Mouse (Mus musculus): ENCODE results near the gene Psme3.

The Psme3 gene

DNA sequence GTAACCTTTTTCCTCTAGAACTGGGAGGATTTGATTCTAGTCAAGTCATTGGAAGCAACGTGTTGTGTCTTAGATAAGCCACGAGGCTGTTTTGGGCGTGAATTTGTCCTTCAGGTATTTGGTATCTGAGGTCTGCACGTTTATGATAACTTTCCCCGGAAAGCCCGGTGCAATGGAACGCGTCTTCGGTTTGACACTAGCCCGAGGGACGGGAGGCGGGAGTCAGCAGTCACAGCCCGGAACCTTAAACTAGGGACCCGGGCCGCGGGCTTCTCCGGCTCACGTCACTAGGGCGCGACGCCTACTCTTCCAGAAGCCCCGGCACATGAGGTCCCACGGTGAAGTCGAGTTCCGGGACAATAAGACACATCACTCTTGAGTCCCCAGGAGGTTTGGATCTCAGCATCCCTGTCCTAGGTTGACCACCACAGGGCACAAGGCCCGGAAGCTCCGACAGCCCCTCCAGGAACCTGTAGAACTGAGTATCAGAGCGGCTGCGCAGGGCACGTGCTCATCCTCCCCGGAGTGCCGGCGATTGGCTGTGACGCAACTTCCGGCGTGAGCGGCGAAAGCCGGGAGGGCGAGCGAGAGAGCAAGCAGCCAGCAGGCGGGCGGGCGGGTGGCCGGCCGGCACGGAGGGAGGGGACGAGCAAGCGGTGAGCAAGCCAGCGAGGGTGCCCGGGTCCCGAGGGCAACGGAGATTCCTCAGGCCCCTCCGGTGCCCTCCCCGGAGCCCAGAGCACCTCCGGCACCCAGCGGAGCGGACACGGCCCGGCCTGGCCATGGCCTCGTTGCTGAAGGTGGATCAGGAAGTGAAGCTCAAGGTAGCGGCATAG is at the start of gene Psme3:
Gene Psme3, plus strand, starts transcription at position 549 of the 836 bp plus-strand sequence.
- DNase-seq (ENCODE audit: low spot score) = peak; percentile 85

- DNase-seq (ENCODE audit: low spot score) = no peak
Measured at GRCm38 (mm10) chr11:101269577-101270116, 46.4 kb upstream of the Psme3 start.

- no peak for DNase-seq (ENCODE audit: low spot score)
Measured at GRCm38 (mm10) chr11:101272446-101272845, 43.6 kb upstream of the Psme3 start.

GRCm38 (mm10) chr11:101275309-101275708 is 40.7 kb upstream of the Psme3 start:
- DNase-seq (ENCODE audit: low spot score) = no peak

DNA sequence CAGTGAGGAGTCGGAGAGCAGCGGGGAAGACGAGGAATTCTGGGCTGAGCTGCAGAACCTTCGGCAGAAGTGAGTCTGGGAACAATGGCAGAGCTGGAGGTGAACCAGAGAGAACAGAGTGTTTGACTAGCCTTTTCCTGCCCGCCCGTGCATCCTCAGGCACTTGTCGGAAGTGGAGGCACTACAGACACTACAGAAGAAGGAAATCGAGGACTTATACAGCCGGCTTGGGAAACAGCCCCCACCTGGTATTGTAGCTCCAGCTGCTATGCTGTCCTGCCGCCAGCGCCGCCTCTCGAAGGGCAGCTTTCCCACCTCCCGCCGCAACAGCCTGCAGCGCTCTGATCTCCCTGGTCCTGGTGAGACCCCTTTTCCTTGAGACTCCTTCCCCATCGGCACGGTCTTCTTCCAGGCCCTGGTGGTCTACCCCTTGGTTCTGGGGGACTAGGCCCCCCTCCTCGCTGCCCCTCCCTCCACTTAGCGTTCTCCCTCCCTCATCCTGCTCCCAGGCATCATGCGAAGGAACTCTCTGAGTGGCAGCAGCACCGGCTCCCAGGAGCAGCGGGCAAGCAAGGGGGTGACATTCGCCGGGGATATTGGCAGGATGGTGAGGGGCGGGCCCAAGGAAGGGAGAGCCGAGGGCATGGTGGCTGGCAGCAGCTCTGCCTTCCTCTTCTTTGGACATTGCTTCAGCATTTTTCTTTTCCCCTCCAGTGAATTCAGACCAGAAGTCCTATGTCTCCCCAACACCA is 39.5 kb upstream of the Psme3 start:
- DNase-seq (ENCODE audit: low spot score) = no peak

DNA sequence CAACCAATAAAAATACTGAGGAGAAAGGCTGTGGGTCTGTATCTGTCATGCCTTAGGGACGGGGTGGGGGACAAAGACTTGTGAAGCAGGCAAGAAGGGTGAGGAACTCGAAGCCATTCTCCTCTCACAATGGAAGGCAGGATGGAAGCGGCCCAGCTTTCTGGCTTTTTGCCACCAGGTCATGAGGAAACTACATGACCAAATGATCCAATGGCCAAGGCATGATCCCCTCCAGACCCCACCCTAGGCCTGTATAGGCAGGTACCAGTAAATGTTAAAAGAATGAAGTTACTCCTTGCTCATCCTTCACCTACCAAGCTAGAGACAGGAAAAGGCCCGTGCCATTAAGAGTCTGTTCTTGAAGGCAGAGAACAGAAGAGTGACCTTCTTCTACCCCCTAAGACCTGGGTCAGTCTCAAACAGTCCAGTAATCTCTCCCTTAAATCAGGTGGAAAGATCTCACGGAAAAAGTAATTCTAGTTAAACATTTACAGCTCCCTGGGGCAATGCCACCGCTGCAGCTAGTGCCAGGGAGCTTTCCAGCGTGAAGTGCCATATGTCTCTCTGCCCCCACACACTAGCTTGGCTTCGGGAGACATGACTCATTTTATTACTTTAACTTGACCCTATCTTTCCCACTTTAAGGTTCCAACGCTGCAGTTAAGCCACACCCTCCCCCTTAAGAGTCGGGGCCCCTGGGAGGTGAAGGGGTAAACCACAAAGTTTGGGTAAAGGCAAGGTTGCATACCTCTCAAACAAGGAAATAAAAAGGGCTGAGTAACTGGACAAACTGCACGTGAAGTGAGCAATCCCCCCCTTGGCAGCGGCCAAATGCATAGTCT is 38.4 kb upstream of the Psme3 start:
- DNase-seq (ENCODE audit: low spot score) = no peak

- DNase-seq (ENCODE audit: low spot score) = peak; percentile 63
Measured at GRCm38 (mm10) chr11:101278223-101279192, 37.5 kb upstream of the Psme3 start, which contains the start of the genes Cntd1 and Coa3. Cntd1 (plus strand) TSS chr11:101279012. Coa3 (minus strand) TSS chr11:101279114.

GRCm38 (mm10) chr11:101279193-101279569 is 36.8 kb upstream of the Psme3 start:
- no peak for DNase-seq (ENCODE audit: low spot score)

- no peak for DNase-seq (ENCODE audit: low spot score)
Measured at GRCm38 (mm10) chr11:101280837-101281236, 35.2 kb upstream of the Psme3 start.

GRCm38 (mm10) chr11:101282896-101283295 is 33.1 kb upstream of the Psme3 start:
- DNase-seq (ENCODE audit: low spot score) = no peak

DNA sequence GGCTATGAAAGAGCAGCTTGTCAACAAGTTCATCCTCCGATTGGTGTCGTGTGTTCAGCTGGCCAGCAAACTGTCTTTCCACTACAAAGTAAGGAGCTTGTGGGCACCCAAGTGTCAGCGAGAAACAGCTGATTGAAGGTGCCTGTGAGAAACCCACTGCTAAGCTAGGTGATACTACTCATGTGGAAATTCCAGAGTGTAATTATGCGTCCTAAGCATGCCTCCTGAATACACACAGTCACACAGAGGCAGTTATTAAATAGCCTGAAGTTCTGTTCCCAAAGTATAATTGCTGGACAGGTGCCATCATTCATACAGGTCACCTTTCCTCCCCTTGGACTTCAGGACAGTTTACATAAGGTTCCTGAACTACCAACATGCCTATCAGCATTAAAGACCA is 32.2 kb upstream of the Psme3 start:
- no peak for DNase-seq (ENCODE audit: low spot score)

GRCm38 (mm10) chr11:101287306-101287705 is 28.7 kb upstream of the Psme3 start:
- DNase-seq (ENCODE audit: low spot score) = no peak

DNA sequence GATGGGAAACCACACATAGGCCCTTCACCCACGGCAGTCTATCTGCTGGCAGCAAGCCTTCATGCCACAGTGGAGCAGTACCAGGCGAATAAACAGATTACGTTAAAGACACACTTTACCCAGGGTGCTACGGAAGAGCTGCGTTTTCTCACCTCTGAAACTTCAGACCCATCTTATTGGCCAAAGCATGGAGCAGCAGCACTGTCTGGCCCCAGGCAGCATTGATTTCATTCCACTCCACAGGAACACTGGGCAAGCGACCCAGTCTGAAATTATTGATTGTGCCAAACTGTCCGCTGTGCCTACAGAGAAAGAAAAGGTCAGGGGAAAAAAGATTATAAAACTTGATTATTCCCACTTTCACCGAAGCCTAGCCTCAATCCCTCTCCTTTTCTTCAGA is 24.8 kb upstream of the Psme3 start:
- DNase-seq (ENCODE audit: low spot score) = no peak

- DNase-seq (ENCODE audit: low spot score) = no peak
Measured at GRCm38 (mm10) chr11:101295191-101295590, 20.8 kb upstream of the Psme3 start.

DNA sequence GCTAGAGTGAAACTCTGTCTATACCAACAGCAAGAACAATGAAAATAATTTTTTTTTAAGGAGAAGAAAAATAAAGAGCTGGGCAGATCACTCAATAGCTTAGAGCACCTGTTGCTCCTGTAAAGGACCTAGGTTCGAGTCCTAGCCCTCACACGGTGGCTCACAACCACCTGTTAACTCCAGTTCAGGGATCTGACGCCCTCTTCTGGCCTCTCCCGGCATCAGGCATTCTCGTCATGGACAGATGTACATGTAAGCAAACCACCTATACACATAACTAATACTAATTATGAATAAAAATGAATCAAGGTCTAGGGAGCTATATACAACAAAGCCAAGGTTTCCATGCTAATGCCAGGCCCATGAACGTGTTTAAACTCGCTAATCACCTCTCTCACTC is 15.1 kb upstream of the Psme3 start:
- no peak for DNase-seq (ENCODE audit: low spot score)

DNA sequence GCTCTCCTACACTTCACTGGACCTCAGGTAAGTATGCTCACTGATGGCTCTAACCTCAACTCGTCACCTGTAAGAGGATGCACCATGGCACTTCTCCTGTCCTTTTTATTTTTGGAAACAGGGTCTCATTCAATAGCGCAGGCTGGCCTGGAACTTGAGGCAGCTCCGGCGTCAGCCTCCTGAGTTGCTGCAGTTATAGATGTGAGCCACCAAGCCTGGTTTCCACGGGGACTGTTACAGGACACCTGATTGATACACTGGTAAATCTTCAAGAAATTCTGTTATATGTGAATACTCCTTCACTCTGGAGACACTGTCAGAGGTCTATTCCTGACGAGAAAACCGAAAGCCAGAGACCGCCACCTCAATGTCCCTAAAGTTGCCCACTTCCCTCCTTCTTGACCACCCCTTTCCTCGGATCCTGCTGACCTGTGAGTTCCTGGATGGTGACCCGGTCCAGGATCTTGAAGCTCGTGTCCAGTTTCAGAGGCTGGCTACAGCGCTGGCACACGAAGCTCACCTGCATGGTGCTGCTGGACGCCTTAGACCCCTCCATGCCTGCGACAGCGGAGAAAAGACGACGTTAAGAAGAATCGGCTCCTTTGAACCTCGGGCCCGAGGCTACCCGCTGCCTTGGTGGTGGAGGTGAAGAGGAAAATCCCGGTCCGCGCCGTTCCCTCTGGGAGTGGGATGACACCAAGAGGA is 14.6 kb upstream of the Psme3 start:
- DNase-seq (ENCODE audit: low spot score) = no peak

GRCm38 (mm10) chr11:101302004-101302798 is 13.8 kb upstream of the Psme3 start, which contains the start of gene Becn1:
Becn1 (minus strand) TSS chr11:101302286.
- DNase-seq (ENCODE audit: low spot score) = peak; percentile 99

GRCm38 (mm10) chr11:101307744-101308143 is 8.3 kb upstream of the Psme3 start:
- DNase-seq (ENCODE audit: low spot score) = no peak

GRCm38 (mm10) chr11:101311083-101311482 is 4.9 kb upstream of the Psme3 start:
- no peak for DNase-seq (ENCODE audit: low spot score)

Measured in ovary, postnatal 14 days (tissue).